Mouse (Mus musculus) heart, embryonic 13.5 days (tissue): ENCODE results near the gene Btc. TPM values are rescaled to one million over a fixed set of nuclear protein-coding genes. Genes with fewer than 3 reads are reported as not detected.
A peak's percentile ranks its signal among the peaks of the same experiment; 100 is the strongest.

Experiments used
- ATAC-seq: fragments of 200-750 bp; cut with Nextera tagmentation; 2 replicates; pipeline ENCODE4 v1.8.0; 2017; ENCODE audit warnings: moderate TSS enrichment; ENCODE audit not compliant: insufficient number of reproducible peaks, low FRiP score, low TSS enrichment; ENCODE audit errors: extremely low read depth
- H3K27ac ChIP-seq: fragments of 300-500 bp; sonication (generic); replicated peaks from 2 replicates; pipeline ENCODE4 v1.5.1; 2015; ENCODE audit warnings: moderate library complexity, mild to moderate bottlenecking, inconsistent platforms
- H3K27me3 ChIP-seq: fragments of 300-500 bp; sonication (generic); replicated peaks from 2 replicates; pipeline ENCODE4 v1.6.1; 2015; ENCODE audit warnings: mild to moderate bottlenecking, inconsistent platforms
- H3K36me3 ChIP-seq: fragments of 300-500 bp; sonication (generic); 2 replicates; pipeline ENCODE4 v1.6.1; 2015; ENCODE audit warnings: mild to moderate bottlenecking, inconsistent platforms
- H3K4me1 ChIP-seq: fragments of 300-500 bp; sonication (generic); 2 replicates; pipeline ENCODE4 v1.6.1; 2015; ENCODE audit warnings: inconsistent platforms
- H3K4me2 ChIP-seq: fragments of 300-500 bp; sonication (generic); 2 replicates; pipeline ENCODE4 v1.6.1; 2015; ENCODE audit warnings: inconsistent platforms, mild to moderate bottlenecking, moderate library complexity
- H3K4me3 ChIP-seq: fragments of 300-500 bp; sonication (generic); 2 replicates; pipeline ENCODE4 v1.5.1; 2015; ENCODE audit warnings: moderate library complexity, mild to moderate bottlenecking, inconsistent platforms
- H3K9ac ChIP-seq: fragments of 300-500 bp; sonication (generic); 2 replicates; pipeline ENCODE4 v1.6.1; 2015; ENCODE audit warnings: inconsistent platforms, mild to moderate bottlenecking, moderate library complexity
- H3K9me3 ChIP-seq: fragments of 300-500 bp; sonication (generic); 2 replicates; pipeline ENCODE4 v1.6.1; 2016; ENCODE audit warnings: inconsistent platforms
- WGBS: fragments of 180-500 bp; shearing (Covaris S2); methylation state at CpG from one replicate; pipeline ENCODE4 v1.1.7; 2015; ENCODE audit warnings: mixed read lengths; 5-methylcytosine and 5-hydroxymethylcytosine counted together
- polyA plus RNA-seq: library from polyadenylated mRNA; unstranded; fragments of >200 nt; fragmentation: Nextera tagmentation; extraction: Ambion mirVana; gene quantifications from 2 replicates; pipeline ENCODE4 v1.2.1, GENCODE M21; 2015

Gene Btc
- 1.9 and 2.7 TPM in 2 replicates for polyA plus RNA-seq

GRCm38 (mm10) chr5:91402339-91403211 lies at the start of gene Btc:
Btc (minus strand) TSS chr5:91402994.
- no peak within 1 kb of the TSS for H3K27ac ChIP-seq
- H3K27me3 ChIP-seq: no peaks in the 10 kb centered on the region; the same call in 1 of the 2 replicates
- no peaks in the 10 kb centered on the region for H3K36me3 ChIP-seq
- no peaks in the 10 kb centered on the region for H3K9me3 ChIP-seq
- H3K4me3 ChIP-seq: peak within 1 kb of the TSS; percentile 68
- peak within 1 kb of the TSS; percentile 86 for H3K9ac ChIP-seq
- WGBS: 10% methylated on average over 19 of the region's 19 CpGs
- ATAC-seq: no peak; the same call in 1 of the 2 replicates
- H3K4me1 ChIP-seq: no peaks in the 10 kb centered on the region
- peak within 1 kb of the TSS; percentile 84 for H3K4me2 ChIP-seq

DNA sequence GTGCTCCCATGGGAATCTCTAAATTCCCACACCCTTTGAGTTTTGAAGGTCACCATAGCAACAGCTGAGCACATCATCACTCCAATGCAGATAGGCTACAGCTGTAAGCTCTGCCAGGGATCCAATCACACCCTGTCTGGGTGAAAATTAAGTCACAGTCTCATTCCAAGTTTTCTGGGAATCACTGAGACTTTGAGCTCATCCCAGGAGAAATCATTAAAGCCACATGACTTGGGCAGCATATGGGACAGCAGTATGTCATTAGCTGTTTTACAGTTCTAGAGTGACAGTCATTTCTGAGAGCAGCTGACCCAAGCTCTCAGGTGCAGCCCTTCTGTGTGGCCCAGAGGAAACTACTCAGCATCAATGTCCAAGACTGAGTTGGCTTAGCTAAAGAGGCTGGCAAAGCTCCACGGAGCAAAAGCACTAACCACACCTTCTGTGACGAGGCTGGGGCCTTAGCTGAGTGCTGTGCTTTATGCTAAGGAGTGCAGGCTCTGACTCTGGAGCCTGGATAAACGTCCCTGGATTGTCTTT lies 42.3 kb upstream of the Btc start:
- Histone ChIP-seq H3K4me3 (no peak overlapping the region), H3K27me3 (no peaks in the 10 kb centered on the region), H3K36me3 (no peaks in the 10 kb centered on the region), H3K9me3 (no peaks in the 10 kb centered on the region), H3K9ac (no peak overlapping the region), H3K4me2 (no peak overlapping the region), H3K4me1 (peaks cover 9% of the 10 kb centered on the region; the same call in 1 of the 2 replicates), H3K27ac (no peak overlapping the region)
- 25% methylated on average over 3 of the region's 3 CpGs for WGBS
- peak; percentile 63 for ATAC-seq

GRCm38 (mm10) chr5:91436563-91436962 lies 33.8 kb upstream of the Btc start:
- Histone ChIP-seq H3K27me3 (no peaks in the 10 kb centered on the region), H3K36me3 (no peaks in the 10 kb centered on the region), H3K4me1 (peaks cover 12% of the 10 kb centered on the region; the same call in 1 of the 2 replicates), H3K9ac (no peak overlapping the region), H3K27ac (no peak overlapping the region), H3K9me3 (no peaks in the 10 kb centered on the region), H3K4me3 (no peak overlapping the region), H3K4me2 (peak overlapping the region; percentile 42)
- 44% methylated on average over 6 of the region's 6 CpGs for WGBS
- ATAC-seq: no peak

- Histone ChIP-seq H3K27ac (no peak overlapping the region), H3K4me2 (no peak overlapping the region), H3K9me3 (no peaks in the 10 kb centered on the region), H3K4me1 (peaks cover 12% of the 10 kb centered on the region; the same call in 1 of the 2 replicates), H3K4me3 (no peak overlapping the region), H3K9ac (no peak overlapping the region), H3K36me3 (no peaks in the 10 kb centered on the region), H3K27me3 (no peaks in the 10 kb centered on the region)
- WGBS: 49% methylated on average over 6 of the region's 6 CpGs
- ATAC-seq: no peak
These were observed 32.2 kb upstream of the Btc start for GRCm38 (mm10) chr5:91434723-91435658.

DNA sequence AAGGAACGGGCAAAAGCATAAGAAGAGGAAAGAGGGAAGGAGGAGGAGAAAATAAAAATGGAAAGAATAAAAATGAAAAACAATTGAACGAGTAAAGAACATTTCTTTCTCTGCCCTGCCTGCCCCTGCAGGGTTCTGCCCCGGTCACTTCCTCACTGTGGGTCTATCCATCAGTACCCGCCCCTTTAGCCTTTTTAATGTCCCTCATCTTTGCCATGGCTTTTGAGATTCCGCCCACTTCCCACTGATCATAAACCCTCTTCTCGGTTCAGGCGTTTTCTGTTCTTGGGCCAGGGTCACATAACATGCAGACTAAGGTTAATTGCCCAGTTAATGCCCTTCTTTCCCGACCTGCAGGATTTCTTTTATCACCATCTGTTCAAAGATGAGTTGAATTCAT lies 25.8 kb upstream of the Btc start:
- Histone ChIP-seq H3K9ac (no peak overlapping the region), H3K9me3 (no peaks in the 10 kb centered on the region), H3K4me1 (no peaks in the 10 kb centered on the region), H3K27ac (no peak overlapping the region), H3K27me3 (no peaks in the 10 kb centered on the region), H3K36me3 (no peaks in the 10 kb centered on the region), H3K4me3 (no peak overlapping the region), H3K4me2 (no peak overlapping the region)
- 73% methylated on average over 8 of the region's 8 CpGs for WGBS
- no peak for ATAC-seq

DNA sequence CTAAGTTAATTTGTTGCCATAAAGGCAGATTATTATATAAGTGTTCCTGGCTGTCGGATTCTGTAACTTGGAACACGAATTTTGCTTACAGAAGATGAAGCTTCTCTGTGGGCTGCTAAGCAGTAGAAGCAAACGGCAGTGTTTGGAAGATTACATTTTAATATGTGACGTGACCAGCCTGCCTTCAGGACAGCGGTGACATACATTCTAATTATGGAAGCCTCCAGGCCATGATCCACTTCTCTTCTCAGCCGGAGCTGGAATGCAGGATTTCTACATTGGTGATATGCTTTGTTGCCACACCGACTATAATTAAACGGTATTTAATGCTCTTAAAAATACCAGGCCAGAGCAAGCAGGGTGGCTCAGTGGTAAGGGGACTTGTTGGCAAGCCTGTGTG lies 11.0 kb upstream of the Btc start:
- 0 out of 2 replicates have a peak, but pooled peaks cover 4% of the 10 kb centered on the region for H3K4me1 ChIP-seq
- 60% methylated on average over 8 of the region's 8 CpGs for WGBS
- H3K27me3 ChIP-seq: no peaks in the 10 kb centered on the region
- H3K9me3 ChIP-seq: no peaks in the 10 kb centered on the region
- H3K4me2 ChIP-seq: no peak overlapping the region
- H3K4me3 ChIP-seq: no peak overlapping the region
- no peak for ATAC-seq
- H3K27ac ChIP-seq: peak overlapping the region; percentile 39; the same call in 1 of the 2 replicates
- H3K9ac ChIP-seq: 0 out of 2 replicates have a peak overlapping the region, but pooled peaks have one; percentile 10
- no peaks in the 10 kb centered on the region for H3K36me3 ChIP-seq

GRCm38 (mm10) chr5:91404263-91404662 lies 1.5 kb upstream of the Btc start:
- Histone ChIP-seq H3K27ac (no peak overlapping the region), H3K9me3 (no peaks in the 10 kb centered on the region), H3K9ac (no peak overlapping the region), H3K4me1 (no peaks in the 10 kb centered on the region), H3K4me3 (no peak overlapping the region), H3K4me2 (no peak overlapping the region), H3K36me3 (no peaks in the 10 kb centered on the region), H3K27me3 (no peaks in the 10 kb centered on the region; the same call in 1 of the 2 replicates)
- ATAC-seq: no peak
- 72% methylated on average over 5 of the region's 5 CpGs for WGBS

DNA sequence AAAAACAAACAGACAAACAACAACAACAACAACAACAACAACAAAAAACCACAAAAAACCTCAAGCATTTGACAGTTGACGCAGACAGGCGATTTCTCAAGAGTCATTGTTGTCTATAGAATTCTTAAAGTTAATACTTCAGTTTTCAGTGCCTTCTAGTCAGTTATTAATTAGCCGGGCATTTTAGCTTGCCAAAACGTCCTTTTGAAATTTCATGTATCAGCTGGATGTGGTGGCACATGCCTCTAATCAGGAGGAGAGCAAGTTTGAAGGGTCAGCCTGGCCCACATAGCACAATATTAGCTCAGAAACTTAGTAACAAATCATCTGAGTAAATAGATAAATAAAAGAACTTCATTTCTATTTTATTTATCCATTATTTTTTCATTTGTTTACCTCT lies 487 bp upstream of the Btc start:
- Histone ChIP-seq H3K27ac (no peak overlapping the region), H3K4me3 (peak overlapping the region; percentile 68; the same call in 1 of the 2 replicates), H3K9me3 (no peaks in the 10 kb centered on the region), H3K4me2 (peak overlapping the region; percentile 84), H3K27me3 (no peaks in the 10 kb centered on the region; the same call in 1 of the 2 replicates), H3K4me1 (no peaks in the 10 kb centered on the region), H3K9ac (0 out of 2 replicates have a peak overlapping the region, but pooled peaks have one; percentile 86), H3K36me3 (no peaks in the 10 kb centered on the region)
- 80% methylated on average over 4 of the region's 4 CpGs for WGBS
- no peak for ATAC-seq

DNA sequence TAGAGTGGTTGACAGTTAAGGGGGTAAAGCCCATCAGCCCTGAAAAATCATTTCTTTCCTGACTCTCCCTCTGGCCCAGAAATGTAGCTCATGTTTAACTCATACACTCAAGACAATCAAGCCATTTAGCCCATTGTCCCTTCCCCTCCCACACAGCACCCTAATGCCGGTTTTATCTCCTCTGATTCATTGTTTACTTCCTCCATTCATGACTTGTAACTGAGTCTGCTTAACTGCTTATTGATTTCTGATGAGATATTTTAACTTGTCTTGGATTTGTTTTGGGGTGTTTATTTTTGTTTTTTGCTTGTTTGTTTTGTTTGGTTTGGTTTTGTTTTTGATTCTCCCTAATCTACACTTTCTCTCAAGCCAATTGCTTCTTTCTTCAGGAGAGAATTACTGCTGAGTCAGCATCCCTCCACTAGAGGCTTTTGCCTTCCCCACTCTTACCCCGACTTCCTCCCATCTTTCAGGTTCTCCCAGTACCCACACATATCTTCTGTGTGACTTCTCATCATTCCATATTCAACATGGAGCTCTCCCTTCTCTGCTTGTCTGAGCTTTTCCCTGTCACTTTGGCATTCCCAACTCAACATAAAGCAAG lies 2.2 kb downstream of the Btc start:
- ATAC-seq: no peak
- no peaks in the 10 kb centered on the region; the same call in 1 of the 2 replicates for H3K27me3 ChIP-seq
- 44% methylated on average over 2 of the region's 2 CpGs for WGBS
- H3K9me3 ChIP-seq: no peaks in the 10 kb centered on the region
- no peak overlapping the region for H3K4me2 ChIP-seq
- no peak overlapping the region for H3K4me3 ChIP-seq
- H3K27ac ChIP-seq: no peak overlapping the region
- no peak overlapping the region for H3K9ac ChIP-seq
- H3K4me1 ChIP-seq: no peaks in the 10 kb centered on the region
- no peaks in the 10 kb centered on the region for H3K36me3 ChIP-seq

DNA sequence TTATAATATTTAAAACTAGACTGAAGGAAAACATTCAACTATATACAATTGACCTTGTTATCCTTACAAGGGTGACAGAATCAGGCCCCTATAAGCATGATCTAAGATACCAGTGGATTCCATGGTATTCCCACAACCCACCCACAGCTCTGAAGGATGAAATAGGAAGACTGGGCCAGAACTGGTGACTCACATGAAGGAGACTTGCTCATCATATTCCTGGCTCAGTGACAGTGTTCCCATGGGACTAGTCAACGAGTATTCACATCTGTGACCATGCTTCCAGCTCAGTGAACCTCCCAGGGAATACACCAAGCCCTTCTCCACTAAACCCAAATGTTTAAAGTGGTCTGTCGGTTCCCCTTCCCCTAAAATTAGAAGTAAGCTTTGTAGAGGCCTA lies 27.3 kb downstream of the Btc start:
- H3K9ac ChIP-seq: no peak overlapping the region
- WGBS: 46% methylated on average over 2 of the region's 2 CpGs
- H3K36me3 ChIP-seq: no peaks in the 10 kb centered on the region
- H3K9me3 ChIP-seq: no peaks in the 10 kb centered on the region
- no peaks in the 10 kb centered on the region for H3K4me1 ChIP-seq
- H3K27me3 ChIP-seq: no peaks in the 10 kb centered on the region
- no peak overlapping the region for H3K4me2 ChIP-seq
- no peak overlapping the region for H3K27ac ChIP-seq
- no peak overlapping the region for H3K4me3 ChIP-seq
- ATAC-seq: no peak
